Mouse (Mus musculus) thymus, adult 2 months (tissue): Measurements from ENCODE around the gene Id1. TPM values are rescaled to one million over a fixed set of nuclear protein-coding genes. Genes with fewer than 3 reads are reported as not detected.

ENCODE experiments used
- DNase-seq: peaks from one replicate; pipeline ENCODE4 v3.0.0; 2021
- H3K27ac ChIP-seq: fragments of 200-500 bp; 2 replicates; pipeline ENCODE4 v1.5.1; 2012; ENCODE audit warnings: low read length, control low read depth; ENCODE audit not compliant: control insufficient read depth, insufficient read depth
- H3K27me3 ChIP-seq: fragments of 200-500 bp; 2 replicates; pipeline ENCODE4 v1.6.1; 2012; ENCODE audit warnings: mild to moderate bottlenecking, low read length, moderate library complexity, mixed read lengths; ENCODE audit not compliant: control insufficient read depth, insufficient read depth
- H3K36me3 ChIP-seq: fragments of 200-500 bp; 2 replicates; pipeline ENCODE4 v1.6.1; 2012; ENCODE audit warnings: mild to moderate bottlenecking, low read length, moderate library complexity; ENCODE audit not compliant: control insufficient read depth, insufficient read depth
- H3K4me1 ChIP-seq: fragments of 200-500 bp; replicated peaks from 2 replicates; pipeline ENCODE4 v1.6.1; 2012; ENCODE audit warnings: low read length; ENCODE audit not compliant: control insufficient read depth, insufficient read depth
- H3K4me3 ChIP-seq: fragments of 200-500 bp; 2 replicates; pipeline ENCODE4 v1.5.1; 2012; ENCODE audit warnings: mild to moderate bottlenecking, low read length, control low read depth, moderate library complexity; ENCODE audit not compliant: control insufficient read depth, insufficient read depth
- CTCF ChIP-seq: fragments of 200-500 bp; IDR thresholded peaks from 2 replicates; pipeline ENCODE4 v1.5.1; 2012; ENCODE audit warnings: mild to moderate bottlenecking, control low read depth, low read length, moderate library complexity, borderline replicate concordance; ENCODE audit not compliant: control insufficient read depth, poor library complexity, insufficient read depth; ENCODE audit errors: extremely low read depth
- POLR2A ChIP-seq: fragments of 200-500 bp; IDR thresholded peaks from 2 replicates; pipeline ENCODE4 v1.6.1; 2012; ENCODE audit warnings: mild to moderate bottlenecking, low read length, control low read depth, moderate library complexity; ENCODE audit not compliant: control insufficient read depth, poor library complexity, insufficient read depth; ENCODE audit errors: extremely low read depth
- WGBS: fragments of 180-500 bp; shearing (Covaris S2); methylation state at CpG from one replicate; pipeline ENCODE4 v1.1.7; 2018; 5-methylcytosine and 5-hydroxymethylcytosine counted together
- polyA plus RNA-seq: library from polyadenylated mRNA; depleted of rRNA; stranded (reverse); fragments of >200 nt; gene quantifications from 2 replicates; pipeline ENCODE4 v1.2.3, GENCODE M21; 2012

Id1 gene
- polyA plus RNA-seq, 1 experiment, result 66.4 TPM

DNA sequence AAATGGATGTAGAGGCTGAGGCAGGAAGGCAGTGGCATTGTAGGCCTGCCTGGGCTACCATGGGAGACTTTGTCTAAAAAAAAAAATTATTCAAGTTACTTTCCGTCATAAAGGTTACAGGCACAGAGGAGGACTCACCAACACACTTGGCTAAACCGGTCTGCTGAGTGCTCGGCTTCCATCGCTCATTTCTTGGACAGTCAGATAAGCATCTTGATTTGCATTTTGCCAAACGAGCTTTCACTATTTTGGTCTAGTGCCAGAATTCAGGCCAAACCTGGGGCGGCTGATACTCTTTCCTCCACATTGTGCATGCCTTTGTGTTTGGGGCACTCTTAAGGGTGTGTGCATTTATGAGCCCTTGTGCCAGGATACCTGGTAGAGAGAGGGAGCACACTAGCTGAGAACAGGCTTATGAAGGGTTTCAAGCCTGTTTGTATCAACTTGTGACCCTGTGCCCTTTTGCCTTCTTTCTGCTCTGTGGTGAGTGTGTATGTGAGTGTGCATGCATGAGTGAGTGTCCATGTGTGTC is 19.7 kb upstream of the Id1 start:
- no peak overlapping the region for H3K4me3 ChIP-seq
- DNase-seq, result no peak
- no peaks in the 10 kb centered on the region for H3K4me1 ChIP-seq
- no peak overlapping the region for H3K27ac ChIP-seq
- 91% methylated on average over 6 of the region's 6 CpGs for WGBS
- H3K27me3 ChIP-seq, result no peaks in the 10 kb centered on the region
- TF ChIP-seq POLR2A, result no peak
- TF ChIP-seq CTCF, result no peak
- no peaks in the 10 kb centered on the region for H3K36me3 ChIP-seq

DNA sequence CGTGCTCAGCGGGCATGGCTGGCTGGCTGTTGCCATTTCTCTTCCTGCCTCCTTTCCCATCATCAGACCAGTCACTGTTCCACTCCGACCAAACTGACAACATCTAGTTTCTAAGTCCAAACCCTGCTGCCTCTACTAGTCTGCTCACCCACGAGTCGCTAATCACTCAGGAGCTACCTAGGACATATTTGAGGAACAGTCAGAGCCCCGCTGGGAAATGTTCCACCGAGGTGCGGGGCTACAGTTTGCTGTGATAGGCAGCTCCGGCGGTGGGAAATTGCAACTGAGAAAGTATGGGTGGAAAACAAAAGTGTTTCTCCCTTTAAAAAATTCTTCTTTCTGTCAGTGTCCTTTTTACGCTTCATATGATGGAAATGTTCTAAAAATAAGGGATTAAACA is 18.4 kb upstream of the Id1 start:
- no peak for TF ChIP-seq CTCF
- TF ChIP-seq POLR2A, result no peak
- no peaks in the 10 kb centered on the region for H3K27me3 ChIP-seq
- DNase-seq, result no peak
- no peak overlapping the region for H3K27ac ChIP-seq
- H3K36me3 ChIP-seq, result no peaks in the 10 kb centered on the region
- H3K4me1 ChIP-seq, result no peaks in the 10 kb centered on the region
- 93% methylated on average over 11 of the region's 11 CpGs for WGBS
- H3K4me3 ChIP-seq, result no peak overlapping the region

DNA sequence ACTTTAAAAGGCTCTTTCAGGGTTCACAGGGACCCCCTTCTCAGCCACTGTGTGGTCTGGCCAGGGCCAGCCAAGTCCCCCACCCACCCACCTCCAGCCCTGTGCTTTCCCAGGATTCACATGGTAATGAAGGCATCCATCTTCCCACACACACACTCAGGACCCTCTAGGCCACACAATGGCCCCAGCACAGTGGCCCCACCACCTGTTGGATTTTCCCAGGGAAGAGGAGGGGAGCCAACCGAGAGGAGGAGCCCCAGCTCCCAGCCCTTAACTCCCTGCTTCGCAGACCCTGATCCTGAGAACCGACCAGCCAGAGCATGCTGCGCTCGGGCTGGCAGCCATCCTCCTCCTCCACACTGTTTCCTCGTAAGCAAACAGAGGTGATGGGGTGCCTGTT is 18.0 kb upstream of the Id1 start:
- H3K4me3 ChIP-seq, result no peak overlapping the region
- no peaks in the 10 kb centered on the region for H3K36me3 ChIP-seq
- 94% methylated on average over 6 of the region's 6 CpGs for WGBS
- TF ChIP-seq CTCF (no peak), POLR2A (no peak)
- no peaks in the 10 kb centered on the region for H3K4me1 ChIP-seq
- no peaks in the 10 kb centered on the region for H3K27me3 ChIP-seq
- H3K27ac ChIP-seq, result no peak overlapping the region
- DNase-seq, result no peak

DNA sequence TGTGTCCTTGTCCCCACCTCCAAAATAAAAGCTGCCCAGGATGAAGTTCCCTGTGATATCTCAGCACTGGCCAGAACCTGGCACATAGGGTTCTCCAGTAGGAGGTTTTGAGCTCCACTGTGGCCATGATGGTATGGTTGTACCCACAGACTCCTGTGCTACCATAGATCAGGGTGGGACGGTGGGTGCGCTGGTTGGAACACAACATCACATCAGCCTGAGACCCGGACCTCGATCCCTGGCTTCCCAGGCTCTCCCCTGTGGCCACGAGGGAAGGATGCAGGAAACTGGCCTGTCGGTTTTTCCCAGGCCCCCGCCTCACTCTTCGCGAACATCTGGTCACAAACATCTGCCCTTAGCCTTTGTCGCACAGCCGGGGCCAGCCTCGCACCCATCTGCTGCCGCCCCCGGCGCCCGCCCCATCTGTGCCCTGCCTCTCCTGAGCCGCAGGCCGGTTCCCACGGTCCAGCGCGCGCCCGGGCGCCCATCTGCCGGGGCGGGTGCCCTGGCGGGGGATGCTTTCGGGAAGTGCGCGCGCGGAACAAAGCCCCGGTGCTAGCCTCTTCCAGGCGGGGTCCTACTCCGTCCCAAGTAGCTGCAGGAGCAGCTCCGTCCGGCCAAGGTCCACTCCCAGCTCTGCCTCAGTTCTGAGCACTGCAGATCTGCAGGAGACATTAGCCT is 12.3 kb upstream of the Id1 start:
- 5% methylated on average over 37 of the region's 37 CpGs for WGBS
- peaks cover 10% of the 10 kb centered on the region for H3K4me1 ChIP-seq
- H3K36me3 ChIP-seq, result no peaks in the 10 kb centered on the region
- TF ChIP-seq CTCF, result no peak
- TF ChIP-seq POLR2A, result no peak
- H3K27me3 ChIP-seq, result peaks cover 5% of the 10 kb centered on the region; the same call in 1 of the 2 replicates
- no peak for DNase-seq
- H3K27ac ChIP-seq, result no peak overlapping the region
- no peak overlapping the region for H3K4me3 ChIP-seq

DNA sequence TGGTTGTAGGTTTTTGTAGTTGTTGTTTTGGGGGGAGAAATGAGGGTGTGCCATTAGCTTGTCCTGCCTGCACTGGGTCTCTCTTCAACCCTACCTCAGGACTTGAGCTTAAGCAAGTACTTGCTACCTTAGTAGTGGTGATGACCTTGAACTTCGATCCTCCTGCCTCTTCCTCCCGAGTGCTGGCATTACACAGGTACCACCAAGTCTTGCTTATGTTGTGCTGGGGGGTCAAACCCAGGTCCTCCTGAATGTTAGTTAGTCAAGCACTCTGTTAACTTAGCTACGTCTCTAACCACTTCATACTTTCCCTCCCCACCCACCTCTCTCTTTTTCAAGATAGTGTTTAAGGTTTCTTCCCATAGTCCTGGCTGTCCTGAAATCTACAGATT is 11.7 kb upstream of the Id1 start:
- H3K27me3 ChIP-seq, result peaks cover 5% of the 10 kb centered on the region; the same call in 1 of the 2 replicates
- no peak overlapping the region for H3K27ac ChIP-seq
- H3K4me3 ChIP-seq, result no peak overlapping the region
- peaks cover 10% of the 10 kb centered on the region for H3K4me1 ChIP-seq
- no peak for TF ChIP-seq POLR2A
- no peak for TF ChIP-seq CTCF
- no peaks in the 10 kb centered on the region for H3K36me3 ChIP-seq
- 86% methylated on average over 3 of the region's 3 CpGs for WGBS
- no peak for DNase-seq

DNA sequence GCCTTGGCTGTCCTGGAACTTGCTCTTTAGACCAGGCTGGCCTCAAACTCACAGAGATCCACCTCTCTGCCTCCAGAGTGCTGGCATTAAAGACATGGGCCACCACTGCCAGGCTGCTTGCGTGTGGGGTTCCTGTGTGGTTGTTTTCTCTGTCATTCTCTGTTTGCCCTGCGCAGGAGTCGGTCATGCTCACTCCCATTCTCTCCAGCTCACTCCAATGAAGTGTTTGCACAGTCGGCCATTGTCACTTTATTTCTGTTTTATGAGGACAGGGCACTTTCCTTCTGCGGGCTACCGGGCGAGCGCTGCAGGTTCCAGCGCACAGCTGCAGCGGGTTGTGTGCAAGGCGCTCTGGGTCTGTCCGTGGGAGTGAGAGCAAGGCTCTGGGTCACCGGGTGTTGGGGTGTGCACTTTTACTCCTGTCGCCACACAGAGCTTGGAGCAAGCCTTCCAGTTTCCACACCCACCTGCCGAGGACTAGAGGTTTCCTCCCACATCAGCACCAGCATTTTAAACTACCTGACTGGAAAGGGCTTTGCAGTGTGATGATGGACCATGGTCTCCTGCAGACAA is 10.8 kb upstream of the Id1 start:
- Histone ChIP-seq H3K27me3 (peaks cover 5% of the 10 kb centered on the region; the same call in 1 of the 2 replicates), H3K27ac (no peak overlapping the region), H3K36me3 (no peaks in the 10 kb centered on the region), H3K4me1 (peaks cover 10% of the 10 kb centered on the region), H3K4me3 (no peak overlapping the region)
- DNase-seq, result no peak
- TF ChIP-seq CTCF, result no peak
- no peak for TF ChIP-seq POLR2A
- 88% methylated on average over 15 of the region's 15 CpGs for WGBS
